Mouse (Mus musculus) mouse embryonic stem cell (cell line): Measurements from ENCODE around the gene Pex12.

Experiments
- in situ Hi-C, 2 experiments: fragments of 300-500 bp; cut with MboI; formaldehyde crosslinking; loops; 1 replicate in 1 of 2; 3 replicates in 1 of 2; pipeline ENCODE4 v1.14.3; 2019 to 2020; ENCODE audit warnings: low sequenced_read_pairs in 2 of 2, low pct_unique_long_range_greater_than_20kb in 1 of 2, mixed read lengths in 1 of 2; ENCODE audit not compliant: unreplicated experiment in 1 of 2

The Pex12 gene

GRCm38 (mm10) chr11:83302526-83303251 is at the start of gene Pex12:
Gene Pex12, minus strand, starts transcription at chr11:83302586.
- in situ Hi-C loops = no loop called here

- in situ Hi-C loops = no loop called here
Measured at GRCm38 (mm10) chr11:83341716-83342245, 39.4 kb upstream of the Pex12 start.

- in situ Hi-C loops = no loop called here
Measured at GRCm38 (mm10) chr11:83339705-83340104, 37.3 kb upstream of the Pex12 start.

GRCm38 (mm10) chr11:83335826-83336225 is 33.4 kb upstream of the Pex12 start:
- in situ Hi-C loops = no loop called here

GRCm38 (mm10) chr11:83327427-83327826 is 25.0 kb upstream of the Pex12 start:
- in situ Hi-C loops = loop anchor here (5.0 to 10.0 kb wide), 2 partner anchors 95 to 97 kb away; partner anchors contain the start of gene Gas2l2 (in 1 of the 2)

- in situ Hi-C loops = loop anchor here (5.0 to 10.0 kb wide), 2 partner anchors 96 to 98 kb away; partner anchors contain the start of gene Gas2l2 (in 1 of the 2)
Measured at GRCm38 (mm10) chr11:83326692-83327091, 24.3 kb upstream of the Pex12 start.

- in situ Hi-C loops = no loop called here
Measured at GRCm38 (mm10) chr11:83319048-83319447, 16.7 kb upstream of the Pex12 start.

GRCm38 (mm10) chr11:83312471-83312870 is 10.1 kb upstream of the Pex12 start:
- in situ Hi-C loops = no loop called here

GRCm38 (mm10) chr11:83306700-83307253 is 4.4 kb upstream of the Pex12 start:
- in situ Hi-C loops = no loop called here

GRCm38 (mm10) chr11:83304485-83304884 is 2.1 kb upstream of the Pex12 start:
- in situ Hi-C loops = no loop called here

- in situ Hi-C loops = no loop called here
Measured at GRCm38 (mm10) chr11:83303751-83304150, 1.4 kb upstream of the Pex12 start.

- in situ Hi-C loops = no loop called here
Measured at GRCm38 (mm10) chr11:83302124-83302523, 262 bp downstream of the Pex12 start.

- in situ Hi-C loops = no loop called here
Measured at GRCm38 (mm10) chr11:83301431-83301831, 955 bp downstream of the Pex12 start.

GRCm38 (mm10) chr11:83299724-83300123 is 2.7 kb downstream of the Pex12 start:
- in situ Hi-C loops = no loop called here

- in situ Hi-C loops = no loop called here
Measured at GRCm38 (mm10) chr11:83298225-83299195, 3.9 kb downstream of the Pex12 start, which contains the start of gene Ap2b1. Gene Ap2b1, plus strand, starts transcription at chr11:83299024.

- in situ Hi-C loops = no loop called here
Measured at GRCm38 (mm10) chr11:83297816-83298215, 4.6 kb downstream of the Pex12 start.

GRCm38 (mm10) chr11:83294133-83294532 is 8.3 kb downstream of the Pex12 start:
- in situ Hi-C loops = no loop called here

- in situ Hi-C loops = no loop called here
Measured at GRCm38 (mm10) chr11:83293182-83293581, 9.2 kb downstream of the Pex12 start.

GRCm38 (mm10) chr11:83292251-83292587 is 10.2 kb downstream of the Pex12 start:
- in situ Hi-C loops = no loop called here
